Mouse (Mus musculus) CD4-positive helper T cell, adult 2 months (primary cell): ENCODE measurements around the gene Sept11.
A peak's percentile ranks its signal among the peaks of the same experiment; 100 is the strongest.

Experiments
- DNase-seq: peaks from one replicate; pipeline ENCODE4 v3.0.0-alpha.2; 2012; ENCODE audit warnings: low read depth, missing footprints, low spot score

Sept11 gene

GRCm38 (mm10) chr5:93167919-93168516, 74.8 kb downstream of the Sept11 start:
- DNase-seq = no peak

- DNase-seq = no peak
Measured at GRCm38 (mm10) chr5:93168654-93169053, 75.4 kb downstream of the Sept11 start.

- no peak for DNase-seq
Measured at GRCm38 (mm10) chr5:93171420-93171819, 78.2 kb downstream of the Sept11 start.

- no peak for DNase-seq
Measured at GRCm38 (mm10) chr5:93172536-93172935, 79.3 kb downstream of the Sept11 start.

GRCm38 (mm10) chr5:93174675-93175074, 81.4 kb downstream of the Sept11 start:
- no peak for DNase-seq

GRCm38 (mm10) chr5:93178616-93179015, 85.4 kb downstream of the Sept11 start:
- no peak for DNase-seq

- DNase-seq = peak; percentile 51
Measured at GRCm38 (mm10) chr5:93180252-93180651, 87.0 kb downstream of the Sept11 start.

- no peak for DNase-seq
Measured at GRCm38 (mm10) chr5:93183311-93183710, 90.1 kb downstream of the Sept11 start.

- no peak for DNase-seq
Measured at GRCm38 (mm10) chr5:93184548-93184947, 91.3 kb downstream of the Sept11 start.

- no peak for DNase-seq
Measured at GRCm38 (mm10) chr5:93189607-93190006, 96.4 kb downstream of the Sept11 start.

GRCm38 (mm10) chr5:93190428-93190827, 97.2 kb downstream of the Sept11 start:
- no peak for DNase-seq

- no peak for DNase-seq
Measured at GRCm38 (mm10) chr5:93198232-93198631, 105.0 kb downstream of the Sept11 start.

GRCm38 (mm10) chr5:93201181-93201580, 107.9 kb downstream of the Sept11 start:
- no peak for DNase-seq

- peak; percentile 78 for DNase-seq
Measured at GRCm38 (mm10) chr5:93205371-93206108, 112.3 kb downstream of the Sept11 start.

- peak; percentile 97 for DNase-seq
Measured at GRCm38 (mm10) chr5:93206109-93207005, 113.1 kb downstream of the Sept11 start, which contains the start of the genes Ccni and 2010109A12Rik. Gene Ccni (minus strand): TSS chr5:93206495. Gene 2010109A12Rik (plus strand): TSS chr5:93206518.

- no peak for DNase-seq
Measured at GRCm38 (mm10) chr5:93207006-93207348, 113.7 kb downstream of the Sept11 start.

GRCm38 (mm10) chr5:93207555-93207954, 114.3 kb downstream of the Sept11 start:
- peak; percentile 18 for DNase-seq

- DNase-seq = no peak
Measured at GRCm38 (mm10) chr5:93218375-93218774, 125.1 kb downstream of the Sept11 start.

- no peak for DNase-seq
Measured at GRCm38 (mm10) chr5:93221661-93222060, 128.4 kb downstream of the Sept11 start.

GRCm38 (mm10) chr5:93224549-93224948, 131.3 kb downstream of the Sept11 start:
- DNase-seq = no peak
